Mouse (Mus musculus) neural tube, embryonic 12.5 days (tissue): ENCODE results near the gene Stpg1. TPM values are rescaled to one million over a fixed set of nuclear protein-coding genes. Genes with fewer than 3 reads are reported as not detected.

Source experiments
- ATAC-seq: fragments of 200-750 bp; cut with Nextera tagmentation; 2 replicates; pipeline ENCODE4 v1.8.0; 2017; ENCODE audit warnings: low read depth, mild to moderate bottlenecking, moderate TSS enrichment, moderate library complexity; ENCODE audit not compliant: low FRiP score
- H3K27ac ChIP-seq: fragments of 300-500 bp; sonication (generic); 2 replicates; pipeline ENCODE4 v1.5.1; 2016
- H3K27me3 ChIP-seq: fragments of 300-500 bp; sonication (generic); replicated peaks from 2 replicates; pipeline ENCODE4 v1.6.1; 2016; ENCODE audit warnings: mild to moderate bottlenecking
- H3K36me3 ChIP-seq: fragments of 300-500 bp; sonication (generic); 2 replicates; pipeline ENCODE4 v1.6.1; 2016; ENCODE audit warnings: mild to moderate bottlenecking
- H3K4me1 ChIP-seq: fragments of 300-500 bp; sonication (generic); 2 replicates; pipeline ENCODE4 v1.6.1; 2016
- H3K4me2 ChIP-seq: fragments of 300-500 bp; sonication (generic); replicated peaks from 2 replicates; pipeline ENCODE4 v1.6.1; 2016; ENCODE audit warnings: mild to moderate bottlenecking
- H3K4me3 ChIP-seq: fragments of 300-500 bp; sonication (generic); 2 replicates; pipeline ENCODE4 v1.5.1; 2016
- H3K9ac ChIP-seq: fragments of 300-500 bp; sonication (generic); 2 replicates; pipeline ENCODE4 v1.6.1; 2016; ENCODE audit warnings: mild to moderate bottlenecking
- H3K9me3 ChIP-seq: fragments of 300-500 bp; sonication (generic); 2 replicates; pipeline ENCODE4 v1.6.1; 2016; ENCODE audit warnings: mild to moderate bottlenecking
- WGBS: fragments of 180-500 bp; shearing (Covaris S2); methylation state at CpG from one replicate; pipeline ENCODE4 v1.1.7; 2016; 5-methylcytosine and 5-hydroxymethylcytosine counted together
- polyA plus RNA-seq: library from polyadenylated mRNA; unstranded; fragments of >200 nt; fragmentation: Nextera tagmentation; extraction: Ambion mirVana; gene quantifications from 2 replicates; pipeline ENCODE4 v1.2.1, GENCODE M21; 2016

Gene Stpg1
- polyA plus RNA-seq, 1 experiment from 2014 or later: 0.41 TPM

DNA sequence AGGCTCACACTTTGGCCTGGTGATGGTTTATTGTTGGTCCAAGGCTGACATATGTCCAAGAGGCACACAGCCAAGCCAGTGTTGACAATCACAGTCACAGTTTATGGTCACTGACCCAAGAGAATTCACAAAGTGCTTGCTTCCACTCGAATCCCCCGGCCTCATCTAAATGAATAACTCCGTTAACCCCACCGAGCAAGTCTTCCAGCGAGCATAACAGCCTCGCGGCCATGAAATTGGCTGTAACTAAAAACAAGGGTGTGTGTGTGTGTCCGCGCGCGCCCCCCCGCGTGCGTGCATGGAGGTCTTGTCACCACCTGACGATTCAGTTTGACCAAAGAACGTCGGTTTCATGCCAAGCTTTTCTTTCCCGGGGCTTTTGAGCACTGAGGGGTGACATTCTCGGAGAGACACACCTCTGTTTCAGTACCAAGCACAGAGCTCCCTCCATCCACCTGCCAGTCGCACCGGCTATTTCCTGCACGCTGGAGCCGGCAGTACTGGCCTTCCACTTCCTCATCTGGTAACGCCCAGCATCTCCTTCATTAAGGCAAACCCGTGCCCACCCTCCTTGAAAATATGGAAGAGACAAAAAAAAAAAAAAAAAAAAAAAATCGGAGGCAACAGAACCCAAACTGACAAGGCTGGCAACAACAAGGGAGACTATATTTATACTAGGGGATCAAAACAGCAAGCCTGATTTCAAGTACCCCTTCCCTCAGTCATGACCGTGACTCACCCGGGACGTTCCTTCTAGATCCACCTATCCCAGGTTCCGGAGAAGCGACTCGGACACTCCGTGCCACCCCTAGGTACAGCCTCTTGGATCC, 684 bp upstream of the Stpg1 start:
- Histone ChIP-seq H3K27me3 (no peaks in the 10 kb centered on the region), H3K27ac (no peak overlapping the region), H3K4me3 (peak overlapping the region; percentile 68), H3K36me3 (peaks cover 3% of the 10 kb centered on the region; the same call in 1 of the 2 replicates), H3K4me2 (peak overlapping the region; percentile 99), H3K9ac (peak overlapping the region; percentile 49), H3K4me1 (peaks cover 16% of the 10 kb centered on the region), H3K9me3 (no peaks in the 10 kb centered on the region)
- peak; percentile 17 for ATAC-seq
- 1% methylated on average over 33 of the region's 33 CpGs for WGBS

- no peaks in the 10 kb centered on the region for H3K27me3 ChIP-seq
- H3K4me2 ChIP-seq: peak overlapping the region; percentile 99
- H3K9ac ChIP-seq: no peak overlapping the region
- H3K9me3 ChIP-seq: 0 out of 2 replicates have a peak, but pooled peaks cover under 1% of the 10 kb centered on the region
- H3K4me3 ChIP-seq: peak overlapping the region; percentile 68
- H3K4me1 ChIP-seq: peaks cover 16% of the 10 kb centered on the region
- H3K27ac ChIP-seq: no peak overlapping the region
- no peak for ATAC-seq
- no peaks in the 10 kb centered on the region for H3K36me3 ChIP-seq
- WGBS: 16% methylated on average over 9 of the region's 9 CpGs
These were observed 804 bp downstream of the Stpg1 start for GRCm38 (mm10) chr4:135495397-135495791.

DNA sequence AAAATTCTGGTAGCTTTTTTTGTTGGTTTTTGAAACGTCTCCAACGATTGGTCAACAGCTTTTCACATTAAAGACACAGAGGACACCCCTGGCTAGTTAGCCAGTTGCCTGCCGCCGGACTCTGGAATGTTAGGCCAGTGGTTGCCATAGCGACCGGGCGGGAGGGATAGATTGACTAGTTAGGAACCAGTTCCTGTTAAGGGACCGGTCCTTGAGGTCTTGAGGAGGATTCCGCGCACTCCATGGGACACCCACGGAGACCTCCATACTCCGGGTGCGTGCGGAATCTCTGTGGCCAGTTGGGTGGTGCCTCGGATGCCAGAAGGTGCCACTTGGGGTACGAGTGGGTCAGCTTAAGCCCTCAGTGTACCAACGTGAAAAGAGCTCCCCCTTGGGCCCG, 1.2 kb downstream of the Stpg1 start:
- WGBS: 11% methylated on average over 18 of the region's 18 CpGs
- Histone ChIP-seq H3K9ac (no peak overlapping the region), H3K27ac (no peak overlapping the region), H3K36me3 (no peaks in the 10 kb centered on the region), H3K4me1 (peaks cover 16% of the 10 kb centered on the region), H3K4me3 (no peak overlapping the region), H3K4me2 (peak overlapping the region; percentile 99), H3K27me3 (no peaks in the 10 kb centered on the region), H3K9me3 (0 out of 2 replicates have a peak, but pooled peaks cover 5% of the 10 kb centered on the region)
- ATAC-seq: no peak

DNA sequence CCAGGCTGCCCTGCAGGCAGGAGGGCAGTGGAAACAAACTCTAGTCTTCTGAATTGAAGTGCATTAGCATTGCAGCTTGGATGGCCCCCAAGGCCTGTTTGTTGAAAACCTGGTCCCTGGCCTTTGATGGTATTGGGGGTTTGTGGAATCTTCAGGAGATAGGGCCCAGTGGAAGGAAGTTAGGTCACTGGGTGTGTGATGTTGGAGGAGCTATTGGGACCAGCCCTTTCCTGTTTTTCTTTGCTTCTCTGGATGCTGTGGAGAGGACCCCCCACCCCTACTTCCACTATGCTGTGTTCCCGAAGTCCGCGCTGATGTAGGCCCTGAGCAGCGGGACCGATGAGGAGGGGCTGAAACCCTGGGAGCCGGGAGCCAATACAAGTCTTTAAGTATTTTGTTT, 3.5 kb downstream of the Stpg1 start:
- ATAC-seq: no peak
- Histone ChIP-seq H3K9me3 (0 out of 2 replicates have a peak, but pooled peaks cover 7% of the 10 kb centered on the region), H3K4me3 (no peak overlapping the region), H3K9ac (no peak overlapping the region), H3K27me3 (no peaks in the 10 kb centered on the region), H3K27ac (no peak overlapping the region), H3K4me2 (no peak overlapping the region), H3K36me3 (no peaks in the 10 kb centered on the region), H3K4me1 (peaks cover 16% of the 10 kb centered on the region)
- 79% methylated on average over 6 of the region's 6 CpGs for WGBS

DNA sequence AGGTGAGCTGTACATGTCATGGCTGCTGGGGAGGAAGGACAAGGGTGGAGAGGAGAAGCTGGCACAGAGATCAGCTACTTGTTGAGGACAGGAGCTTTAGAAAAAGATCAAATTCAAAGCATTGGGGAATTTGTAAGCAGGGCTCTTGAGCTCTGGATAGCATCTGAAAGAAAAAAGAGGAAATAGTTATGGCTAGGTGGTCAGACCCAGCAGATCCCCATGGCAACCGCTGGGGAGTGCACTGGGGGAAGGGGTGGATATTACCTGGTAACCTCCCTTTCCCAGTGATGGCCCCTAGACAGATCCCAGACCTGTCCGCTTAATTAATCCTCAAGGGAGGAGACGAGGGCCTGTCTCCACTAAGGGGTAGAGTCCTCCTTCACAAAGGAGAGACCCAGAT, 5.2 kb downstream of the Stpg1 start:
- Histone ChIP-seq H3K36me3 (no peaks in the 10 kb centered on the region), H3K9ac (no peak overlapping the region), H3K4me1 (0 out of 2 replicates have a peak, but pooled peaks cover 6% of the 10 kb centered on the region), H3K27me3 (no peaks in the 10 kb centered on the region), H3K9me3 (0 out of 2 replicates have a peak, but pooled peaks cover 7% of the 10 kb centered on the region), H3K4me2 (no peak overlapping the region), H3K4me3 (no peak overlapping the region), H3K27ac (no peak overlapping the region)
- 80% methylated on average over 3 of the region's 3 CpGs for WGBS
- no peak for ATAC-seq

GRCm38 (mm10) chr4:135501587-135501986, 7.0 kb downstream of the Stpg1 start:
- ATAC-seq: no peak
- H3K27ac ChIP-seq: no peak overlapping the region

GRCm38 (mm10) chr4:135505794-135506193, 11.2 kb downstream of the Stpg1 start:
- H3K4me3 ChIP-seq: no peak overlapping the region
- H3K36me3 ChIP-seq: no peaks in the 10 kb centered on the region

More at GRCm38 (mm10) chr4:135501587-135501986, 7.0 kb downstream of the Stpg1 start:
- no peaks in the 10 kb centered on the region for H3K4me1 ChIP-seq
- 66% methylated on average over 4 of the region's 4 CpGs for whole genome bisulfite sequencing
- no peak overlapping the region for H3K9ac ChIP-seq
- no peak overlapping the region for H3K4me3 ChIP-seq
- no peak overlapping the region for H3K4me2 ChIP-seq
- H3K9me3 ChIP-seq: 0 out of 2 replicates have a peak, but pooled peaks cover 7% of the 10 kb centered on the region
- no peaks in the 10 kb centered on the region for H3K36me3 ChIP-seq
- no peaks in the 10 kb centered on the region for H3K27me3 ChIP-seq

DNA sequence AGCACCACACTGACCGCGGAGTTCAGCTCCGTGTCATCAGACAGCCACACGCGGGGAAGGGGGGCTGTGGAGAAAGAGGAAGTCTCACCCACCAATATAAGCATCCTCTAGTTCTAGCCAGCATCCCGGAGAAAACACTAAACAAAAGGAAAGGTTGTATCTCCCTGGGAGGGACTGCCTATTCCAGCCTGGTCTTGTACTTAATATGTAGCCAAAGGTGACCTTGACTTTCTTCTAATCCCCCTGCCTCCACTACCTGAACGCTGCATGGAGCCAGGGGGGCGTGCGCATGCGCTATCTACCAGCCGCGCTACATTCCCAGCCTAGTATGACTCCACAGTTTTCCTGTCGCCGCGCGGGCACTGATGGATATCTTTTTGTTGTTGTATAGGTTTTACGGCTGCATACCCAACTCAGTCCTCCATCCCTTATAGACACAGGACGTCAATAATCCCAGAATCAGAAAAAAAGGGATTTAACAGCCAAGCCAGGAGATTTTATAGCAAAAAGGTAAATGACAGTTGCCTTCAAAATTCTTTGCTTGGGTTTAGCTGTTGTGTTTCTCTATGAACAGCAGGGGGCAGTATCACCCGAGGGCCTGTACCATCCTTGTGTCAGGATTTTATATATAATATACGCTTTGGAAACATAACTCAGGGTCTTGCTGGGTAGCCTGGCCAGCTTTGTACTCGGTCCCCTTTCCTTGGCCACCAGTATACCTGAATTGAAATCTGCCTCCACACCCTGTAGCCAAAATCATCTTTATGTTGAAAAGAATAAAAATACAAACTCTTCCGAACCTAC, 13.2 kb downstream of the Stpg1 start:
- H3K36me3 ChIP-seq: no peaks in the 10 kb centered on the region
- H3K27ac ChIP-seq: no peak overlapping the region
- no peaks in the 10 kb centered on the region for H3K9me3 ChIP-seq
- ATAC-seq: 0 out of 2 replicates have a peak, but pooled peaks have one; percentile 9
- H3K27me3 ChIP-seq: peaks cover 4% of the 10 kb centered on the region; the same call in 1 of the 2 replicates
- peak overlapping the region; percentile 1; the same call in 1 of the 2 replicates for H3K9ac ChIP-seq
- 15% methylated on average over 22 of the region's 22 CpGs for WGBS
- peak overlapping the region; percentile 51 for H3K4me2 ChIP-seq
- H3K4me1 ChIP-seq: peaks cover 9% of the 10 kb centered on the region
- H3K4me3 ChIP-seq: no peak overlapping the region

More at GRCm38 (mm10) chr4:135505794-135506193, 11.2 kb downstream of the Stpg1 start:
- H3K4me2 ChIP-seq: no peak overlapping the region
- peaks cover 4% of the 10 kb centered on the region; the same call in 1 of the 2 replicates for H3K27me3 ChIP-seq
- H3K9me3 ChIP-seq: 0 out of 2 replicates have a peak, but pooled peaks cover 2% of the 10 kb centered on the region
- no peak for ATAC-seq
- H3K27ac ChIP-seq: no peak overlapping the region
- H3K9ac ChIP-seq: no peak overlapping the region
- H3K4me1 ChIP-seq: peaks cover 9% of the 10 kb centered on the region
- WGBS: 83% methylated on average over 11 of the region's 11 CpGs

DNA sequence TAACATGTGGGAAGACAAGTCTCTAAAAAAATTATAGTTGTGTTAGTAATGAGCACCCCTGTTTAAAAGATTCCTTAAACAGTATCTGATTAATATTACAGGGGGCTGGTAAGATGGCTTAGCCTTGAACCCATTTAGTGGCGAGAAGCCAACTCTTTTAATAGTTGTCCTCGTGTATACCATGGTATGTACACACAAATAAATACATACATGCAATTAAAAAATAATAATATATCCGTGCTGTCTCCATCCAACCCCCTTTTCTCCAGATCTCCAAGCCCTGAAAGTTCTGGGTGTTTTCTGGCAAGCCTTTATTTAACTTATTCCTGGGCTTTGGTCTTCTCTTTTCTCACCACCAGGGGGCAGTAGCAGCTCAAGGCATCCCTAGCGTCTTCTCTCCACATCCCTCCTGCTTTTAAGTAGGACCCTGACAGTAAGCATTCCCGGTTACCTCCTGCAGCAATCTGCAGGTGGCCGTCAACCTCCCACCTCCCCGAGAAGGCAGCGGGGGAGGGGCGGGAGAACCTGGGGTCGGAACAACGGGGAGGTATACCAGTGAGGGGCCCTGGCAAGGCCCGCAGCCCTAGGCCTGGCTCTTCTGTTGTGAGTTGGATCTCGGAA, 13.9 kb downstream of the Stpg1 start:
- H3K27me3 ChIP-seq: peaks cover 4% of the 10 kb centered on the region; the same call in 1 of the 2 replicates
- H3K4me1 ChIP-seq: peaks cover 9% of the 10 kb centered on the region
- ATAC-seq: no peak
- H3K9ac ChIP-seq: no peak overlapping the region
- H3K27ac ChIP-seq: no peak overlapping the region
- no peaks in the 10 kb centered on the region for H3K36me3 ChIP-seq
- H3K9me3 ChIP-seq: no peaks in the 10 kb centered on the region
- H3K4me3 ChIP-seq: no peak overlapping the region
- 12% methylated on average over 13 of the region's 13 CpGs for WGBS
- H3K4me2 ChIP-seq: peak overlapping the region; percentile 53

GRCm38 (mm10) chr4:135509515-135509914, 14.9 kb downstream of the Stpg1 start:
- Histone ChIP-seq H3K9ac (no peak overlapping the region), H3K9me3 (no peaks in the 10 kb centered on the region), H3K4me2 (no peak overlapping the region), H3K27me3 (peaks cover 4% of the 10 kb centered on the region; the same call in 1 of the 2 replicates), H3K4me1 (peaks cover 9% of the 10 kb centered on the region), H3K27ac (no peak overlapping the region), H3K36me3 (no peaks in the 10 kb centered on the region), H3K4me3 (no peak overlapping the region)
- no peak for ATAC-seq
- WGBS: 43% methylated on average over 12 of the region's 12 CpGs

DNA sequence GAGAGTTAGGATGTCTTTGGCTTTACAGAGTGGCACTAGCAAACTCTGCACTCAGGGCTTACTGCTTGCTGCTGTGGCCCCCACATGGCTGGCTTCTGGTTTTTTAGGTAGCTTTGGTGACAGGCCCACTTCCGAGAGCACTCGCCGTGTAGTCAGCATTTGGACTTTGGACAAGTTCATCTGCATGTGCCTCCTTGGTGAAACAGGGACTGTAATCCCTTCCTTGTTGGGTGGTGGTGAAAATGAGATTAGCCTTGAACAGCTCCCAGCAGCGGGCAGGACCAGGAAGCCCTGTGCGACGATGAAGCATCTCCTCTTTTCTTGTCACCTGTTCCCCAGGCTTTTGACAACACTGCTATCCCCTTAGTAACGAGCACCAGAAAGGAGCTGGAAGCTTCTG, 19.3 kb downstream of the Stpg1 start:
- no peak overlapping the region for H3K4me2 ChIP-seq
- H3K27ac ChIP-seq: no peak overlapping the region
- ATAC-seq: no peak
- H3K36me3 ChIP-seq: no peaks in the 10 kb centered on the region
- 92% methylated on average over 7 of the region's 7 CpGs for WGBS
- no peaks in the 10 kb centered on the region for H3K9me3 ChIP-seq
- H3K9ac ChIP-seq: no peak overlapping the region
- peaks cover 4% of the 10 kb centered on the region; the same call in 1 of the 2 replicates for H3K27me3 ChIP-seq
- H3K4me1 ChIP-seq: peaks cover under 1% of the 10 kb centered on the region
- H3K4me3 ChIP-seq: no peak overlapping the region
